Mouse (Mus musculus): ENCODE results near the gene Pld4. TPM values are rescaled to one million over a fixed set of nuclear protein-coding genes. Genes with fewer than 3 reads are reported as not detected.

Pld4 gene
- total and polyA plus RNA-seq, 2 experiments = 8.5 to 20.5 TPM

- 8% methylated on average over 4 of the region's 4 CpGs for WGBS
- TF ChIP-seq POLR2A (IDR thresholded peaks at IDR 0.05; ENCODE audit: extremely low read depth, insufficient read depth, low read length) (no peak), CTCF (IDR thresholded peaks at IDR 0.05; ENCODE audit: low read depth, low read length) (peak; percentile 77)
- no peak overlapping the region for H3K4me3 ChIP-seq (ENCODE audit: insufficient read depth, low read depth, low read length)
- no peak overlapping the region for H3K27ac ChIP-seq (replicated peaks; ENCODE audit: insufficient read depth, low read depth, low read length)
- peak; percentile 12 for DNase-seq (ENCODE audit: extremely low read depth, low read depth, low spot score)
- H3K36me3 ChIP-seq (ENCODE audit: control insufficient read depth, insufficient read depth, low read length) = no peaks in the 10 kb centered on the region
- no peaks in the 10 kb centered on the region for H3K4me1 ChIP-seq (ENCODE audit: control insufficient read depth, insufficient read depth, low read length)
- H3K79me2 ChIP-seq (ENCODE audit: control insufficient read depth, insufficient read depth, low read length) = no peaks in the 10 kb centered on the region
- no peak overlapping the region for H3K9ac ChIP-seq (ENCODE audit: low read depth, low read length)
- H3K27me3 ChIP-seq (ENCODE audit: control insufficient read depth, insufficient read depth, low read length) = peaks cover 8% of the 10 kb centered on the region
Observed at GRCm38 (mm10) chr12:112800476-112800875, 40.0 kb downstream of the Pld4 start.

- peak within 1 kb of the TSS; percentile 24; the same call in 1 of the 2 replicates for H3K9ac ChIP-seq (ENCODE audit: low read depth, low read length)
- H3K79me2 ChIP-seq (ENCODE audit: control insufficient read depth, insufficient read depth, low read length) = no peaks in the 10 kb centered on the region
- no peak for TF ChIP-seq CTCF (IDR thresholded peaks at IDR 0.05; ENCODE audit: low read depth, low read length)
- TF ChIP-seq POLR2A (IDR thresholded peaks at IDR 0.05; ENCODE audit: extremely low read depth, insufficient read depth, low read length) = no peak
- H3K36me3 ChIP-seq (ENCODE audit: control insufficient read depth, insufficient read depth, low read length) = no peaks in the 10 kb centered on the region
- H3K4me3 ChIP-seq (ENCODE audit: insufficient read depth, low read depth, low read length) = peak within 1 kb of the TSS; percentile 32; the same call in 1 of the 2 replicates
- no peaks in the 10 kb centered on the region for H3K4me1 ChIP-seq (ENCODE audit: control insufficient read depth, insufficient read depth, low read length)
- peaks cover 8% of the 10 kb centered on the region for H3K27me3 ChIP-seq (ENCODE audit: control insufficient read depth, insufficient read depth, low read length)
- no peak within 1 kb of the TSS for H3K27ac ChIP-seq (replicated peaks; ENCODE audit: insufficient read depth, low read depth, low read length)
- WGBS = 6% methylated on average over 58 of the region's 69 CpGs
- no peak for DNase-seq (ENCODE audit: extremely low read depth, low read depth, low spot score)
Observed at GRCm38 (mm10) chr12:112801864-112802846, 41.7 kb downstream of the Pld4 start, which contains the start of gene Ahnak2. Gene Ahnak2 (minus strand): TSS chr12:112802657.

GRCm38 (mm10) chr12:112802917-112803316 is 42.5 kb downstream of the Pld4 start:
- H3K36me3 ChIP-seq (ENCODE audit: control insufficient read depth, insufficient read depth, low read length) = no peaks in the 10 kb centered on the region
- 65% methylated on average over 3 of the region's 3 CpGs for WGBS
- no peak for TF ChIP-seq POLR2A (IDR thresholded peaks at IDR 0.05; ENCODE audit: extremely low read depth, insufficient read depth, low read length)
- no peak for TF ChIP-seq CTCF (IDR thresholded peaks at IDR 0.05; ENCODE audit: low read depth, low read length)
- no peaks in the 10 kb centered on the region for H3K79me2 ChIP-seq (ENCODE audit: control insufficient read depth, insufficient read depth, low read length)
- H3K4me1 ChIP-seq (ENCODE audit: control insufficient read depth, insufficient read depth, low read length) = no peaks in the 10 kb centered on the region
- peaks cover 8% of the 10 kb centered on the region for H3K27me3 ChIP-seq (ENCODE audit: control insufficient read depth, insufficient read depth, low read length)
- no peak overlapping the region for H3K4me3 ChIP-seq (ENCODE audit: insufficient read depth, low read depth, low read length)
- no peak for DNase-seq (ENCODE audit: extremely low read depth, low read depth, low spot score)
- H3K9ac ChIP-seq (ENCODE audit: low read depth, low read length) = no peak overlapping the region
- no peak overlapping the region for H3K27ac ChIP-seq (replicated peaks; ENCODE audit: insufficient read depth, low read depth, low read length)

GRCm38 (mm10) chr12:112804046-112804445 is 43.6 kb downstream of the Pld4 start:
- Histone ChIP-seq H3K9ac (ENCODE audit: low read depth, low read length) (no peak overlapping the region), H3K36me3 (ENCODE audit: control insufficient read depth, insufficient read depth, low read length) (no peaks in the 10 kb centered on the region), H3K4me3 (ENCODE audit: insufficient read depth, low read depth, low read length) (no peak overlapping the region), H3K27me3 (ENCODE audit: control insufficient read depth, insufficient read depth, low read length) (peaks cover 8% of the 10 kb centered on the region), H3K4me1 (ENCODE audit: control insufficient read depth, insufficient read depth, low read length) (no peaks in the 10 kb centered on the region), H3K27ac (replicated peaks; ENCODE audit: insufficient read depth, low read depth, low read length) (no peak overlapping the region), H3K79me2 (ENCODE audit: control insufficient read depth, insufficient read depth, low read length) (no peaks in the 10 kb centered on the region)
- DNase-seq (ENCODE audit: extremely low read depth, low read depth, low spot score) = no peak
- WGBS = 37% methylated on average over 13 of the region's 13 CpGs
- TF ChIP-seq POLR2A (IDR thresholded peaks at IDR 0.05; ENCODE audit: extremely low read depth, insufficient read depth, low read length) (no peak), CTCF (IDR thresholded peaks at IDR 0.05; ENCODE audit: low read depth, low read length) (no peak)

- no peak overlapping the region for H3K4me3 ChIP-seq (ENCODE audit: insufficient read depth, low read depth, low read length)
- no peak for DNase-seq (ENCODE audit: extremely low read depth, low read depth, low spot score)
- 84% methylated on average over 6 of the region's 6 CpGs for WGBS
- H3K27ac ChIP-seq (replicated peaks; ENCODE audit: insufficient read depth, low read depth, low read length) = no peak overlapping the region
- peaks cover 8% of the 10 kb centered on the region for H3K27me3 ChIP-seq (ENCODE audit: control insufficient read depth, insufficient read depth, low read length)
- no peaks in the 10 kb centered on the region for H3K4me1 ChIP-seq (ENCODE audit: control insufficient read depth, insufficient read depth, low read length)
- H3K79me2 ChIP-seq (ENCODE audit: control insufficient read depth, insufficient read depth, low read length) = no peaks in the 10 kb centered on the region
- H3K36me3 ChIP-seq (ENCODE audit: control insufficient read depth, insufficient read depth, low read length) = no peaks in the 10 kb centered on the region
- no peak overlapping the region for H3K9ac ChIP-seq (ENCODE audit: low read depth, low read length)
- TF ChIP-seq CTCF (IDR thresholded peaks at IDR 0.05; ENCODE audit: low read depth, low read length) = no peak
- no peak for TF ChIP-seq POLR2A (IDR thresholded peaks at IDR 0.05; ENCODE audit: extremely low read depth, insufficient read depth, low read length)
Observed at GRCm38 (mm10) chr12:112806044-112806443, 45.6 kb downstream of the Pld4 start.

- Histone ChIP-seq H3K4me1 (ENCODE audit: control insufficient read depth, insufficient read depth, low read length) (no peaks in the 10 kb centered on the region), H3K9ac (ENCODE audit: low read depth, low read length) (no peak overlapping the region), H3K27me3 (ENCODE audit: control insufficient read depth, insufficient read depth, low read length) (no peaks in the 10 kb centered on the region), H3K36me3 (ENCODE audit: control insufficient read depth, insufficient read depth, low read length) (no peaks in the 10 kb centered on the region), H3K79me2 (ENCODE audit: control insufficient read depth, insufficient read depth, low read length) (no peaks in the 10 kb centered on the region), H3K4me3 (ENCODE audit: insufficient read depth, low read depth, low read length) (no peak overlapping the region), H3K27ac (replicated peaks; ENCODE audit: insufficient read depth, low read depth, low read length) (no peak overlapping the region)
- no peak for DNase-seq (ENCODE audit: extremely low read depth, low read depth, low spot score)
- 86% methylated on average over 4 of the region's 4 CpGs for WGBS
- TF ChIP-seq CTCF (IDR thresholded peaks at IDR 0.05; ENCODE audit: low read depth, low read length) (no peak), POLR2A (IDR thresholded peaks at IDR 0.05; ENCODE audit: extremely low read depth, insufficient read depth, low read length) (no peak)
Observed at GRCm38 (mm10) chr12:112807796-112808195, 47.3 kb downstream of the Pld4 start.

Data from liver, adult 2 months (tissue).